Mouse (Mus musculus) limb, embryonic 15.5 days (tissue): ENCODE data around the gene Tbcb. TPM values are rescaled to one million over a fixed set of nuclear protein-coding genes. Genes with fewer than 3 reads are reported as not detected.
"Not testable (repeated sequence)": the region's sequence is repeated elsewhere in the genome, so short reads cannot be mapped to it uniquely, and the experiment has no call there.

Experiments used
- ATAC-seq: fragments of 200-750 bp; cut with Nextera tagmentation; 2 replicates; pipeline ENCODE4 v1.8.0; 2017; ENCODE audit warnings: low read depth, moderate TSS enrichment; ENCODE audit not compliant: insufficient number of reproducible peaks, low FRiP score, low TSS enrichment
- H3K27ac ChIP-seq: fragments of 300-500 bp; sonication (generic); 2 replicates; pipeline ENCODE4 v1.5.1; 2015; ENCODE audit warnings: moderate library complexity, mild to moderate bottlenecking, inconsistent platforms
- H3K27me3 ChIP-seq: fragments of 300-500 bp; sonication (generic); 2 replicates; pipeline ENCODE4 v1.6.1; 2015; ENCODE audit warnings: inconsistent platforms
- H3K36me3 ChIP-seq: fragments of 300-500 bp; sonication (generic); 2 replicates; pipeline ENCODE4 v1.6.1; 2015; ENCODE audit warnings: inconsistent platforms
- H3K4me1 ChIP-seq: fragments of 300-500 bp; sonication (generic); 2 replicates; pipeline ENCODE4 v1.6.1; 2015; ENCODE audit warnings: inconsistent platforms
- H3K4me2 ChIP-seq: fragments of 300-500 bp; sonication (generic); 2 replicates; pipeline ENCODE4 v1.6.1; 2015; ENCODE audit warnings: mild to moderate bottlenecking, inconsistent platforms
- H3K4me3 ChIP-seq: fragments of 300-500 bp; sonication (generic); 2 replicates; pipeline ENCODE4 v1.5.1; 2015; ENCODE audit warnings: mild to moderate bottlenecking, inconsistent platforms
- H3K9ac ChIP-seq: fragments of 300-500 bp; sonication (generic); 2 replicates; pipeline ENCODE4 v1.6.1; 2015; ENCODE audit warnings: inconsistent platforms
- H3K9me3 ChIP-seq: fragments of 300-500 bp; sonication (generic); 2 replicates; pipeline ENCODE4 v1.6.1; 2016; ENCODE audit warnings: inconsistent platforms
- WGBS: fragments of 180-500 bp; shearing (Covaris S2); methylation state at CpG from one replicate; pipeline ENCODE4 v1.1.7; 2015; 5-methylcytosine and 5-hydroxymethylcytosine counted together
- polyA plus RNA-seq: library from polyadenylated mRNA; unstranded; fragments of >200 nt; fragmentation: Nextera tagmentation; extraction: Ambion mirVana; gene quantifications from 2 replicates; pipeline ENCODE4 v1.2.1, GENCODE M21; 2015

Tbcb gene
- polyA plus RNA-seq, 1 experiment from 2014 or later = 175 TPM

- 74% methylated on average over 4 of the region's 4 CpGs for WGBS
- Histone ChIP-seq H3K4me2 (no peak overlapping the region), H3K4me3 (no peak overlapping the region), H3K9ac (no peak overlapping the region), H3K4me1 (peaks cover 22% of the 10 kb centered on the region), H3K9me3 (no peaks in the 10 kb centered on the region), H3K27me3 (no peaks in the 10 kb centered on the region), H3K27ac (no peak overlapping the region), H3K36me3 (peaks cover 75% of the 10 kb centered on the region)
- ATAC-seq = no peak
These were observed 43.0 kb downstream of the Tbcb start for GRCm38 (mm10) chr7:30189116-30189491.

- 72% methylated on average over 12 of the region's 12 CpGs for WGBS
- Histone ChIP-seq H3K9ac (no peak overlapping the region), H3K27ac (no peak overlapping the region), H3K36me3 (peaks cover 75% of the 10 kb centered on the region), H3K27me3 (no peaks in the 10 kb centered on the region), H3K4me1 (peaks cover 23% of the 10 kb centered on the region), H3K9me3 (no peaks in the 10 kb centered on the region), H3K4me2 (no peak overlapping the region), H3K4me3 (no peak overlapping the region)
- no peak for ATAC-seq
These were observed 43.5 kb downstream of the Tbcb start for GRCm38 (mm10) chr7:30188344-30189115.

GRCm38 (mm10) chr7:30184641-30185348 is 47.3 kb downstream of the Tbcb start:
- H3K4me2 ChIP-seq = no peak overlapping the region

GRCm38 (mm10) chr7:30183879-30184289 is 48.2 kb downstream of the Tbcb start, which contains the start of gene Cox7a1:
Cox7a1 (plus strand) TSS chr7:30184144.
- Histone ChIP-seq H3K27ac (no peak within 1 kb of the TSS), H3K36me3 (peaks cover 41% of the 10 kb centered on the region), H3K27me3 (no peaks in the 10 kb centered on the region), H3K4me1 (peaks cover 9% of the 10 kb centered on the region), H3K4me2 (peak within 1 kb of the TSS; percentile 42), H3K4me3 (peak within 1 kb of the TSS; percentile 18), H3K9ac (no peak within 1 kb of the TSS; the same call in 1 of the 2 replicates), H3K9me3 (no peaks in the 10 kb centered on the region)
- 0 out of 2 replicates have a peak, but pooled peaks have one; percentile 20 for ATAC-seq
- 3% methylated on average over 11 of the region's 11 CpGs for WGBS

More at GRCm38 (mm10) chr7:30184641-30185348, 47.3 kb downstream of the Tbcb start:
- H3K36me3 ChIP-seq = peaks cover 45% of the 10 kb centered on the region
- no peak overlapping the region for H3K27ac ChIP-seq
- no peak overlapping the region; the same call in 1 of the 2 replicates for H3K9ac ChIP-seq
- H3K27me3 ChIP-seq = no peaks in the 10 kb centered on the region
- no peaks in the 10 kb centered on the region for H3K9me3 ChIP-seq
- no peak for ATAC-seq
- peaks cover 9% of the 10 kb centered on the region for H3K4me1 ChIP-seq
- H3K4me3 ChIP-seq = no peak overlapping the region
- 70% methylated on average over 13 of the region's 13 CpGs for WGBS

- H3K4me2 ChIP-seq, H3K9me3 ChIP-seq, H3K4me1 ChIP-seq, H3K27me3 ChIP-seq, ATAC-seq, H3K9ac ChIP-seq, H3K4me3 ChIP-seq, H3K27ac ChIP-seq: not testable (repeated sequence)
- 57% methylated on average over 7 of the region's 7 CpGs for WGBS
- H3K36me3 ChIP-seq = peaks cover 41% of the 10 kb centered on the region
These were observed 48.9 kb downstream of the Tbcb start for GRCm38 (mm10) chr7:30183189-30183588.

- H3K27me3 ChIP-seq, H3K9ac ChIP-seq, H3K4me3 ChIP-seq, H3K4me1 ChIP-seq, H3K9me3 ChIP-seq, H3K4me2 ChIP-seq, ATAC-seq, H3K27ac ChIP-seq: not testable (repeated sequence)
- H3K36me3 ChIP-seq = peaks cover 35% of the 10 kb centered on the region
- WGBS = 92% methylated on average over 10 of the region's 10 CpGs
These were observed 50.1 kb downstream of the Tbcb start for GRCm38 (mm10) chr7:30181929-30182328.

- Histone ChIP-seq H3K4me3 (no peak overlapping the region), H3K4me1 (peaks cover 9% of the 10 kb centered on the region), H3K27me3 (no peaks in the 10 kb centered on the region), H3K9ac (no peak overlapping the region), H3K4me2 (no peak overlapping the region), H3K9me3 (no peaks in the 10 kb centered on the region), H3K36me3 (peaks cover 33% of the 10 kb centered on the region), H3K27ac (no peak overlapping the region)
- ATAC-seq = no peak
- 5% methylated on average over 4 of the region's 4 CpGs for WGBS
These were observed 50.8 kb downstream of the Tbcb start for GRCm38 (mm10) chr7:30181308-30181707.

- no peak overlapping the region for H3K4me3 ChIP-seq
- no peaks in the 10 kb centered on the region for H3K9me3 ChIP-seq
- WGBS = 78% methylated on average over 11 of the region's 11 CpGs
- H3K36me3 ChIP-seq = peaks cover 26% of the 10 kb centered on the region
- H3K4me2 ChIP-seq = no peak overlapping the region
- no peaks in the 10 kb centered on the region for H3K27me3 ChIP-seq
- no peak overlapping the region for H3K9ac ChIP-seq
- H3K27ac ChIP-seq = no peak overlapping the region
- H3K4me1 ChIP-seq = no peaks in the 10 kb centered on the region
- no peak for ATAC-seq
These were observed 53.8 kb downstream of the Tbcb start for GRCm38 (mm10) chr7:30178256-30178655.

GRCm38 (mm10) chr7:30176474-30176873 is 55.6 kb downstream of the Tbcb start:
- 86% methylated on average over 12 of the region's 12 CpGs for WGBS
- Histone ChIP-seq H3K4me1 (no peaks in the 10 kb centered on the region), H3K27ac (no peak overlapping the region), H3K9ac (no peak overlapping the region), H3K27me3 (no peaks in the 10 kb centered on the region), H3K4me3 (no peak overlapping the region), H3K4me2 (no peak overlapping the region), H3K9me3 (no peaks in the 10 kb centered on the region), H3K36me3 (peaks cover 26% of the 10 kb centered on the region)
- ATAC-seq = no peak

Other genes with a start within 250 kb of the Tbcb start
- 17.9 and 27.5 TPM in 2 replicates for gene Zfp568, start 248.3 kb downstream of the Tbcb start, polyA plus RNA-seq
- 5.7 and 6.1 TPM in 2 replicates for gene Zfp14, start 180.9 kb downstream of the Tbcb start, polyA plus RNA-seq
- gene Zfp82, start 159.4 kb downstream of the Tbcb start, polyA plus RNA-seq = 8.2 and 8.3 TPM in 2 replicates
- gene Gm26920, start 141.9 kb downstream of the Tbcb start, polyA plus RNA-seq = 1.1 and 2.3 TPM in 2 replicates
- gene Zfp566, start 141.7 kb downstream of the Tbcb start, polyA plus RNA-seq = 9.5 and 12.7 TPM in 2 replicates
- gene Zfp260, start 137.5 kb downstream of the Tbcb start, polyA plus RNA-seq = 132 and 137 TPM in 2 replicates
- gene Zfp382, start 110.3 kb downstream of the Tbcb start, polyA plus RNA-seq = 13.2 and 13.8 TPM in 2 replicates
- 17.4 and 18.7 TPM in 2 replicates for gene Zfp146, start 62.5 kb downstream of the Tbcb start, polyA plus RNA-seq
- 3.4 and 10.1 TPM in 2 replicates for gene Cox7a1, start 48.1 kb downstream of the Tbcb start, polyA plus RNA-seq
- gene Capns1, start 33.5 kb downstream of the Tbcb start, polyA plus RNA-seq = 102 and 117 TPM in 2 replicates
- gene Polr2i, start 324 bp downstream of the Tbcb start, polyA plus RNA-seq = 140 and 149 TPM in 2 replicates
- gene Ovol3, start 3.5 kb upstream of the Tbcb start, polyA plus RNA-seq = 0.22 and 0.42 TPM in 2 replicates
- 0.26 and 0.78 TPM in 2 replicates for gene Thap8, start 47.8 kb upstream of the Tbcb start, polyA plus RNA-seq
- gene Wdr62, start 48.1 kb upstream of the Tbcb start, polyA plus RNA-seq = 6.0 and 6.2 TPM in 2 replicates
- 33.2 and 35.2 TPM in 2 replicates for gene Clip3, start 59.5 kb upstream of the Tbcb start, polyA plus RNA-seq
- gene Alkbh6, start 76.4 kb upstream of the Tbcb start, polyA plus RNA-seq = 80.8 and 82.0 TPM in 2 replicates
- 37.1 and 42.8 TPM in 2 replicates for gene Syne4, start 82.5 kb upstream of the Tbcb start, polyA plus RNA-seq
- gene E130208F15Rik, start 89.5 kb upstream of the Tbcb start, polyA plus RNA-seq = 3.4 TPM in 1 of 2 replicates, not detected in the other
- 13.7 and 18.8 TPM in 2 replicates for gene Sdhaf1, start 91.6 kb upstream of the Tbcb start, polyA plus RNA-seq
- gene Lrfn3, start 130.5 kb upstream of the Tbcb start, polyA plus RNA-seq = 4.1 and 5.1 TPM in 2 replicates
- 78.9 and 87.7 TPM in 2 replicates for gene Tyrobp, start 181.5 kb upstream of the Tbcb start, polyA plus RNA-seq
- gene Hcst, start 187.6 kb upstream of the Tbcb start, polyA plus RNA-seq = 2.7 and 3.3 TPM in 2 replicates
- gene Nfkbid, start 189.5 kb upstream of the Tbcb start, polyA plus RNA-seq = 1.4 and 2.1 TPM in 2 replicates
- 28.6 and 32.7 TPM in 2 replicates for gene Aplp1, start 213.3 kb upstream of the Tbcb start, polyA plus RNA-seq
- 0.04 and 0.38 TPM in 2 replicates for gene Kirrel2, start 225.4 kb upstream of the Tbcb start, polyA plus RNA-seq
- gene Nphs1, start 226.0 kb upstream of the Tbcb start, polyA plus RNA-seq = 0.07 TPM in 1 of 2 replicates, not detected in the other